Mouse (Mus musculus): ENCODE measurements at regions not wholly inside any gene's neighbourhood (a gene's known extent, or its start where the extent isn't known, plus 50 kb on each side); places are given as distances from the start of the nearest gene placed in this dataset.

DNA sequence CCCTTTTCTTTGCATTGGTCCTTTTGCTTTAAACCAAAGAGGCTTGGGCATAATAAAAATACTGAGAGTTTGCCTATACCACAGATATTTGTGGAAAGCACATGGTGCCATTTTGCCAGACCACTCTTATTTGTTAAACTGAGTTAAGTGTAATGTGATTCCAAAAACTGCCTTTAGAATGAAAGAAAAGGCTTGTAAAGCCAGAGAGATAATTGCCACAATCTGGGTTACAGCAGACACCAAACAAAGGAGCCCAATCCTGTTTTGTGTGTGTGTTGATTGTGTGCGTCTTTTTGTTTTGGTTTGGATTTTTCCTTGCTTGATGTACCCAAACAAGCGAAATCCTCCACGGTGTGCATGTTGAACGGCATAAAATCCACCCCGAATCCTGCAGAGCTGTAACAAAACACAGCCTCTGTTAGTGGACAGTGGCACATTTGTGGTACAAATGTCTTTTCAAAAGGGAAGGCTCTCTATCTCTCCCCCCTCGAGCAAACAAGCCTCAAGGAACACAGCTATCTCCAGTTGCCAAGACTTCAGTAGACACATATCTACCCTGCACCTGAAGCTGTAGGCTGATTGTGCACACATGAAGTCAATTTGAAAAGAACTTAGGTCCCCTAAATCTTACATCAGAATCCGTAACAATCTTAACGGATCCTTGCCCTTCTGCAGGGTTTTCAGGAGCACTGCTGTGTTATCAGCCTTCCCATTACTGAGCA lies 136.9 kb upstream of the Mpdz start:
- 87% methylated on average over 8 of the region's 8 CpGs for WGBS
- no peak overlapping the region for H3K4me3 ChIP-seq (ENCODE audit: insufficient read depth, low read depth, low read length)
- no peaks in the 10 kb centered on the region for H3K27me3 ChIP-seq (replicated peaks; ENCODE audit: control insufficient read depth, insufficient read depth, low read length)
- DNase-seq, result no peak
- no peaks in the 10 kb centered on the region for H3K36me3 ChIP-seq (ENCODE audit: control insufficient read depth, insufficient read depth, low read length)
- no peak for TF ChIP-seq CTCF (conservative IDR thresholded peaks at IDR 0.05; ENCODE audit: insufficient read depth, insufficient read length, low read depth, low read length)
- TF ChIP-seq POLR2A (IDR thresholded peaks at IDR 0.05; ENCODE audit: low read depth, low read length), result no peak
- no peaks in the 10 kb centered on the region for H3K4me1 ChIP-seq (ENCODE audit: control insufficient read depth, insufficient read depth, low read length)
- no peak overlapping the region for H3K27ac ChIP-seq (ENCODE audit: insufficient read depth, low read depth, low read length)

DNA sequence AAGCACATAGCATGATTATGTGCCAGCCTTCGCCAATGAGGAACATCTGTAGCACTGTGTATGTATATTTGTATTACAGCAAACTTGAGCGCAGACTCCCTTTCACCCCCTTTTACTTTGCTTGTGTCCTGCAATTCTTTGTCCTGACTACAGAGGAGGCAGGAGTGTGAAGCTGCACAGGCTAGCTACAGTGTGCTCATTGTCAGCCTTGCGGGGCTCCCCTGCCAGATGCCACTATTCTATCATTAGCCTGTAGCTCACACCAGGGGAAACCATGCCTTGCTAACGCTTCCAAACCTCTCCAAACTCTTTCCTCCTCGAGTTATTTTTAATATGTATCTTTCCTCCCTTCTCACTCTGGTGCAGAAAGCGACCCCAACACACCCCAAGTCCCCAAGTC lies 136.4 kb upstream of the Mpdz start:
- H3K27ac ChIP-seq (ENCODE audit: insufficient read depth, low read depth, low read length), result no peak overlapping the region
- TF ChIP-seq CTCF (conservative IDR thresholded peaks at IDR 0.05; ENCODE audit: insufficient read depth, insufficient read length, low read depth, low read length) (no peak), POLR2A (IDR thresholded peaks at IDR 0.05; ENCODE audit: low read depth, low read length) (no peak)
- H3K36me3 ChIP-seq (ENCODE audit: control insufficient read depth, insufficient read depth, low read length), result no peaks in the 10 kb centered on the region
- no peaks in the 10 kb centered on the region for H3K27me3 ChIP-seq (replicated peaks; ENCODE audit: control insufficient read depth, insufficient read depth, low read length)
- DNase-seq, result no peak
- H3K4me3 ChIP-seq (ENCODE audit: insufficient read depth, low read depth, low read length), result no peak overlapping the region
- WGBS, result 70% methylated on average over 6 of the region's 6 CpGs
- no peaks in the 10 kb centered on the region for H3K4me1 ChIP-seq (ENCODE audit: control insufficient read depth, insufficient read depth, low read length)

DNA sequence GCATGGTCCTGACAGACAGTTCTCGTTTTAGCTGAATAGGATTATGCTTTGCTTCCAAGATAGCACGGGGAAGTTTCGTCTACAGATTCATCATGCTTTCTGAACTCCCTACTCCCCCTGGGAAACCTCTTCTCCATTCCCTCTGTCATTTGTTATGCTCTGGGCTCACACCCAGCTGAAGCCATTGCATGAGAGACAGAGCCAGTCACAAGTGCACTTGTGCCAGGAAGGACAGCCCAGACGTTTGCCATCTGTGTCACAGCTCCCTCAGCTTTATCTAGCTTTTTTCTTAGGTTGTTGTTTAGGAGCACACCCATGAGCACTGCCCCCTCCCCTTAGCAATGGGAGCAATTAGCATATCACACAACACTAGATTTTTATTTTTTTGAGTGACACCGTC lies 131.2 kb upstream of the Mpdz start:
- TF ChIP-seq CTCF (conservative IDR thresholded peaks at IDR 0.05; ENCODE audit: insufficient read depth, insufficient read length, low read depth, low read length) (no peak), POLR2A (IDR thresholded peaks at IDR 0.05; ENCODE audit: low read depth, low read length) (no peak)
- H3K4me1 ChIP-seq (ENCODE audit: control insufficient read depth, insufficient read depth, low read length), result no peaks in the 10 kb centered on the region
- H3K27me3 ChIP-seq (replicated peaks; ENCODE audit: control insufficient read depth, insufficient read depth, low read length), result no peaks in the 10 kb centered on the region
- no peak overlapping the region for H3K27ac ChIP-seq (ENCODE audit: insufficient read depth, low read depth, low read length)
- no peak overlapping the region for H3K4me3 ChIP-seq (ENCODE audit: insufficient read depth, low read depth, low read length)
- no peak for DNase-seq
- H3K36me3 ChIP-seq (ENCODE audit: control insufficient read depth, insufficient read depth, low read length), result no peaks in the 10 kb centered on the region
- WGBS, result 64% methylated on average over 5 of the region's 5 CpGs

DNA sequence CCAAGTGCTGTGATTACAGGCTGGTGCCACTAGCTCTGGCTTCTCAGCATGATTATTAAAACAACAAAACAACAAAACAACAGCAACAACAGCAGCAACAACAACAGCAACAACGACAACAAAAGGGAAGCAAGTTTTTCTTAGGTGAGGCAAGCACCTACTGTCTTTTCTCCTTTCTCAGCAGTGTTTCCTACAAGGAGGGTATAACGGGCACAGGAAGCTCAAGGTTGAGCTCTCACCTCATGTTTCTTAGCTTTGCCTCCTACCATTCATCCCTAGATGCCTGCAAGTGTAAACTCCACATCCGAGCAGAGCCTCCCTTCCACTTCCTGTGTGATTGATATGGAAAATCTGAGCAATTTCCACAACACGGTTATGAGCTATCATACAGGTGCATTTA lies 128.1 kb upstream of the Mpdz start:
- DNase-seq, result no peak
- TF ChIP-seq CTCF (conservative IDR thresholded peaks at IDR 0.05; ENCODE audit: insufficient read depth, insufficient read length, low read depth, low read length) (no peak), POLR2A (IDR thresholded peaks at IDR 0.05; ENCODE audit: low read depth, low read length) (no peak)
- no peak overlapping the region for H3K4me3 ChIP-seq (ENCODE audit: insufficient read depth, low read depth, low read length)
- H3K27ac ChIP-seq (ENCODE audit: insufficient read depth, low read depth, low read length), result no peak overlapping the region
- H3K27me3 ChIP-seq (replicated peaks; ENCODE audit: control insufficient read depth, insufficient read depth, low read length), result no peaks in the 10 kb centered on the region
- no peaks in the 10 kb centered on the region for H3K36me3 ChIP-seq (ENCODE audit: control insufficient read depth, insufficient read depth, low read length)
- WGBS, result 69% methylated on average over 4 of the region's 4 CpGs
- no peaks in the 10 kb centered on the region for H3K4me1 ChIP-seq (ENCODE audit: control insufficient read depth, insufficient read depth, low read length)

DNA sequence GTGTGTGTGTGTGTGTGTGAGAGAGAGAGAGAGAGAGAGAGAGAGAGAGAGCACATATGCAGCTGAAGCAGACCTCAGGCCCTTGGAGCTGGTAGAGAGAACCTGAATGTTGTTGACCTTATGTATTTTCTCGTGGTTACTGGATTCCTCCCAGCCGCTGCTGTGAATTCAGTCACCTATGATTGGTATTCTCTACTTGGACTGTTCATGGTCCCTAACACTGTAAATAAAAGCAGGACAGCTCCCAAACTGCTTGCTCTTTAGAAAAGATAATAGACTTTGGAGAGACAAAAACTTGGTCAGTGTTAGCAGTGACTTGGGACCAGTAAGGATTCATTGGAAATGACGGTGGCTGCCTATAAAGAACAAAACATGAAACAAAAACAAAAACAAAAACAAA lies 126.9 kb upstream of the Mpdz start:
- H3K27ac ChIP-seq (ENCODE audit: insufficient read depth, low read depth, low read length), result no peak overlapping the region
- WGBS, result 83% methylated on average over 3 of the region's 3 CpGs
- DNase-seq, result no peak

DNA sequence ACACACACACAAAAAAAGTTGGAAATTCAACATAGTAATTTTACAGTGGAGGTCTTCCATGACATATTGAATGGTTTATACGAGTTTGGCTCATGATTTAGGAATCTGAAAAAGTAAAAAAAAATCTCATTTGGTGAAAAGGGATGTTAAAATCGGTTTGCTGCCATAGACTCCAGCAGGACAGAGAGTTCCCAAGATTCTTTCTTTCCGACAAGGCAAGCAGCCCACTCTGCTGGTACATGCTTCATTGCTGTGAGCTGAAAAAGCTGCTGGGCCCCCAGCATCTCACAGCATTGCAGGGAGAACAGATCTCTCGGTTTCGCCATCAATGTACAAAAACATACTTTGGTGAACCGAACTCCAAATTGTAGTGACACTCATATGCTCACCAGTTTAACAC lies 125.8 kb upstream of the Mpdz start:
- 89% methylated on average over 6 of the region's 6 CpGs for WGBS
- DNase-seq, result no peak
- no peaks in the 10 kb centered on the region for H3K36me3 ChIP-seq (ENCODE audit: control insufficient read depth, insufficient read depth, low read length)
- no peaks in the 10 kb centered on the region for H3K27me3 ChIP-seq (replicated peaks; ENCODE audit: control insufficient read depth, insufficient read depth, low read length)
- H3K27ac ChIP-seq (ENCODE audit: insufficient read depth, low read depth, low read length), result no peak overlapping the region
- TF ChIP-seq POLR2A (IDR thresholded peaks at IDR 0.05; ENCODE audit: low read depth, low read length) (no peak), CTCF (conservative IDR thresholded peaks at IDR 0.05; ENCODE audit: insufficient read depth, insufficient read length, low read depth, low read length) (no peak)
- H3K4me3 ChIP-seq (ENCODE audit: insufficient read depth, low read depth, low read length), result no peak overlapping the region
- no peaks in the 10 kb centered on the region for H3K4me1 ChIP-seq (ENCODE audit: control insufficient read depth, insufficient read depth, low read length)

More for the DNA sequence above, 126.9 kb upstream of the Mpdz start:
- TF ChIP-seq POLR2A (IDR thresholded peaks at IDR 0.05; ENCODE audit: low read depth, low read length) (no peak), CTCF (conservative IDR thresholded peaks at IDR 0.05; ENCODE audit: insufficient read depth, insufficient read length, low read depth, low read length) (no peak)
- H3K36me3 ChIP-seq (ENCODE audit: control insufficient read depth, insufficient read depth, low read length), result no peaks in the 10 kb centered on the region
- no peaks in the 10 kb centered on the region for H3K4me1 ChIP-seq (ENCODE audit: control insufficient read depth, insufficient read depth, low read length)
- H3K4me3 ChIP-seq (ENCODE audit: insufficient read depth, low read depth, low read length), result no peak overlapping the region
- H3K27me3 ChIP-seq (replicated peaks; ENCODE audit: control insufficient read depth, insufficient read depth, low read length), result no peaks in the 10 kb centered on the region

DNA sequence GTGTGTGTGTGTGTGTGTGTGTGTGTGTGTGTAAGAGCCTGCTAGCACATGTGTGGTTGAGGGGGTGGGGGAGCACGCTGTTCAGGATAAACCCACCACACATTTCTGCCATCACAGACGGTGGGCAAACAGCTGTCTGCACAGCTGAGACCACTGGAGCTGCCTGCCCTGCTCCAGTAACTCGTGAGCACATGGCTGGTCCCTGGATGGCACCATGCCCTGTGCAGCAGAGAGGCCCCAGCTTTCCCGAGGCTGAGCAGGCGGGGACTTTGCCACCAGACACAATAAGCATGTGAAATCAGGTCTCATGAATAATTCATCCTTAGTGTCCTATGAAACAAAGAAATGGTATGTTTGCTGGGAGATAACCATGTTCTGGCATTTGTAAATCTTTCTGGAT lies 125.3 kb upstream of the Mpdz start:
- DNase-seq, result peak; percentile 40
- no peaks in the 10 kb centered on the region for H3K36me3 ChIP-seq (ENCODE audit: control insufficient read depth, insufficient read depth, low read length)
- H3K4me1 ChIP-seq (ENCODE audit: control insufficient read depth, insufficient read depth, low read length), result no peaks in the 10 kb centered on the region
- no peak overlapping the region for H3K27ac ChIP-seq (ENCODE audit: insufficient read depth, low read depth, low read length)
- TF ChIP-seq POLR2A (IDR thresholded peaks at IDR 0.05; ENCODE audit: low read depth, low read length) (no peak), CTCF (conservative IDR thresholded peaks at IDR 0.05; ENCODE audit: insufficient read depth, insufficient read length, low read depth, low read length) (no peak)
- H3K4me3 ChIP-seq (ENCODE audit: insufficient read depth, low read depth, low read length), result no peak overlapping the region
- 41% methylated on average over 5 of the region's 5 CpGs for WGBS
- H3K27me3 ChIP-seq (replicated peaks; ENCODE audit: control insufficient read depth, insufficient read depth, low read length), result no peaks in the 10 kb centered on the region

Measured in kidney, adult 2 months (tissue).